Mouse (Mus musculus): ENCODE results near the gene Igf2r.

Gene Igf2r

DNA sequence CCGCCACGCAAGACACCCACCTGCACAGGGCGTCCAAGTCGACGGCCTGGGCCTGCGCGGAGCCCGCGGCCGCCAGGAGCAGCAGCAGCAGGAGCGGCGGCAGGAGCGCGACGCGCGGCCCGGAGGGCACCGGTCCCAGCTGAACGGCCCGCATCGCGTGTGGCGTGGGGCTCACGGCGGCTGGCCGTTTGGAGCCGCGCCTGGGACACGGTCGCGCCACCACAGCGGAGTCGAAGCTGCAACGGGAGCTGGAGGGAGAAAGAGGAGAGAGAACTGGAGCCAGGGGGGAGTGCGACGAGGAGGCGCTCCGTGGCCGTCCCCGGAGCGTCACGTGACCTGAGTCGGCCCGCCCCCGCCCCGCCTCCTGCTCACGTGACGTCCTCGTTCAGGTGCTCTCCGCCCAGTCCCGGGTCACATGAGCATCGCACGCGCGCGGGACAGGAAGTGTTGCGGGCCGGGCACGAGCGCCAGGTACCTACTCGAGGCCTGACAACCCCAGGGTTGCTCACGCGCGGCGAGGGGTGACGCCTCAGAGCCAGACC lies at the start of gene Igf2r:
Gene Igf2r (minus strand): TSS at position 285 of the 542 bp plus-strand sequence.
- in situ Hi-C loops (cut with MseI, MboI), result no loop called here

DNA sequence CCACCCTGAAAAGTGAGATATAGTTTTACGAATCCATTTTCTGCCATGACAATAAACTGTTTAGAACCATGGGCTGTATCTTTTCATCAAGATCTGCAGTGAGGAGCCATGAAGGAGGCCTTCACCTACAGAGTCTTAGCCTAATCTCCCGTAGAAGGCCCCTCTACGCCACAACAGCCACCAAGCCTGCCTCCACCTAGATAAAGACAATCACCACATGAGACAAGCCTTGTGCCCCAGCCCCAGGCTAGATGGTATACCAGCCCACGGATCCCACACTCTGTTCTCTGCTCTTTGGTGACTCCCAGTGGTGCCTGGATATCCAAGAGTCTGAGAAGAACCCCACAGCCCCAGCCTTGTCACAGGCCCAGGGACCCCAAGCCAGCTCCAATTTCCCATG lies 46.4 kb upstream of the Igf2r start:
- in situ Hi-C loops (cut with MseI, MboI), result loop anchor here (25.0 kb wide), 3 partner anchors 129 to 404 kb away; partner anchors contain the start of gene Slc22a1 (in 1 of the 2)

DNA sequence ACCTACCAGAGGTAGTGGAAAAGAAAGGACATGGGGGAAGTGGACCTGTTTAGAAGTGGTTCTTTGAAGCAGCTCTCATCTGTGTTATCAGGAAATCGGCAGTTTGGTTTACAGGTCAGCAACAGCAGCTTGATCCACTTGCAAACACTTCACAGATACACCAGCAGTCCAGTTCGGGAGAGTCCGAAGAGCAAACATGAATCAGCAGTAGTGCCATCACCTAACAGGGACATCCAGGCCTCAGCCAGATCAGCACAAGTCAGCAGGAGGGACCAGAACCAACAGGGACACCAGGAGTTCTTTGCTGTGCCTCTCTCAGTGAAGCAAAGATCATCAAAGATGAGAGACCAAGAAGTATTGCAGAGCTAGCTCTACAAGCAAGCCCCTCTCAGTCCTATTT lies 45.0 kb upstream of the Igf2r start:
- in situ Hi-C loops (cut with MseI, MboI), result loop anchor here (25.0 kb wide), 3 partner anchors 127 to 402 kb away; partner anchors contain the start of gene Slc22a1 (in 1 of the 2)

DNA sequence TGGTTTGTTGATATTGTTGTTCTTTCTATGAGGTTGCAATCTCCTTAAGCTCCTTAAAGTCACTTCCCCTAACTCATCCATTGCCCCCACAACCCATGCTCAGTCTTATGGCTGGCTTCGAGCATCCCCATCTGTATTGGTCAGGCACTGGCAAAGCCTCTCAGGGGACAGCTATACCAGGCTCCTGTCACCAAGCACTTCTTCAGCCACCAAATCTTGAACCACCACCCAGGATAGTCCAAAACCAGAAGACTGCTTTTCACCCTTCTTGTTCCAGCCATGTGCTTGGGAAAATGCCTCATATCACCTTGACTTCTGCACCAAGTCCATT lies 41.5 kb upstream of the Igf2r start:
- in situ Hi-C loops (cut with MseI, MboI), result loop anchor here (25.0 kb wide), 3 partner anchors 124 to 399 kb away; partner anchors contain the start of gene Slc22a1 (in 1 of the 2)

DNA sequence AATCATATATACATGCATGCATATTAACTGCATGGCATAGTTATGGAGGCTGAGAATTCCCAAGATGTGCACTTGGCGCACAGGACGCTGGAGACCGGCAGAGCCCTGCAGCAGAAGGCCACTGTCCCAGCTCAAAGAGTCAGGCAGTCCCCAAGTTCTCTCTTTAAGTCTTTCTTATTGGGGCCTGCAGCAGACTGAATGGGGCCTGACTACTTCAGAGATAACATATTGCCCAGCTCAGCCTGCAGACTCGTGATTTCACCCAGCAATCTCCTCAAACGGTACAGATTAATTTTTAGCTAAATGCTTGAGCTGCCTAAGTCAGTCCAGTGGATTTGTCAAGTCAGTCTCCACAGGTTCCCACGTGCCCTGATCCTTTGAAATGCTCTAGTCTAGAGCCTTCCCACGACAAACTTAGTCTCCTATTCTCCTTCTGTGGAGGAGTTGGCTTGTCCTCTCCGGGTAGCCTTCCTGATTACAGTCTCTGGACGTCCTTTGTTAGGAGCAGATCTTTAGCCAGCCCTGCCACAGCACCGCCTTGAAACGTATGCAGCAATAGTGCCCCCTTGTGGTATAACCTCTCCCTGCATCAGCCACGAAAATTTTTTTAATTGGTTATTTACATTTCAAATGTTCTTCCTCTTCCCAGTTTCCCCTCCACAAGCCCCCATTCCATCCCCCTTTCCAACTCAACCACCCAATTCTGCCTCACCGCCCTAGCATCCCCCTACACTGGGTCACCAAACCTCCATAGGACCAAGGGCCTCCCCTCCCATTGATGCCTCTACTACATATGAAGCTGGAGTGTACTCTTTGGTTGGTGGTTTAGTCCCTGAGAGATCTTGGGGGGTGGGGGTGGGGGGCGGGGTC lies 40.9 kb upstream of the Igf2r start:
- in situ Hi-C loops (cut with MseI, MboI), result loop anchor here (25.0 kb wide), 3 partner anchors 123 to 398 kb away; partner anchors contain the start of gene Slc22a1 (in 1 of the 2)

DNA sequence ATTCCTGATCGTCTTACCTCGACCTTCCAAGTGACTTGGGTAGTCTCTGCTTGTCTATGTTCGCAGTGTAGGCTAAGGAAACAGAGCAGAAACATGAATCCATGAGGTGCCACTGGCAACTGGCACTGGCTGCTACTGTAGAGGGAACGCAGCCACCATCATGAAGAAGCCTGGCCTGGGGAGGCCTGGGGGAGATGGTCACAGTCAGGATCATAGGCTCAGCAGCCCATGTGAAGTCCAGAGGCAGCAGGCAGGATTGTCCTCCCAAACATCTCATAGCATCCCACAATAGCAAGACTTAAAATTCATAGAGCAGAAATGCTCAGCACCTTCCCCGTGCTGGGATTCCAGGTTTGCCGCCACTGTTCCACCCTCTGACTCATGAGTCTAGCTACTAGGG lies 39.4 kb upstream of the Igf2r start:
- in situ Hi-C loops (cut with MseI, MboI), result loop anchor here (25.0 kb wide), 3 partner anchors 122 to 397 kb away; partner anchors contain the start of gene Slc22a1 (in 1 of the 2)

DNA sequence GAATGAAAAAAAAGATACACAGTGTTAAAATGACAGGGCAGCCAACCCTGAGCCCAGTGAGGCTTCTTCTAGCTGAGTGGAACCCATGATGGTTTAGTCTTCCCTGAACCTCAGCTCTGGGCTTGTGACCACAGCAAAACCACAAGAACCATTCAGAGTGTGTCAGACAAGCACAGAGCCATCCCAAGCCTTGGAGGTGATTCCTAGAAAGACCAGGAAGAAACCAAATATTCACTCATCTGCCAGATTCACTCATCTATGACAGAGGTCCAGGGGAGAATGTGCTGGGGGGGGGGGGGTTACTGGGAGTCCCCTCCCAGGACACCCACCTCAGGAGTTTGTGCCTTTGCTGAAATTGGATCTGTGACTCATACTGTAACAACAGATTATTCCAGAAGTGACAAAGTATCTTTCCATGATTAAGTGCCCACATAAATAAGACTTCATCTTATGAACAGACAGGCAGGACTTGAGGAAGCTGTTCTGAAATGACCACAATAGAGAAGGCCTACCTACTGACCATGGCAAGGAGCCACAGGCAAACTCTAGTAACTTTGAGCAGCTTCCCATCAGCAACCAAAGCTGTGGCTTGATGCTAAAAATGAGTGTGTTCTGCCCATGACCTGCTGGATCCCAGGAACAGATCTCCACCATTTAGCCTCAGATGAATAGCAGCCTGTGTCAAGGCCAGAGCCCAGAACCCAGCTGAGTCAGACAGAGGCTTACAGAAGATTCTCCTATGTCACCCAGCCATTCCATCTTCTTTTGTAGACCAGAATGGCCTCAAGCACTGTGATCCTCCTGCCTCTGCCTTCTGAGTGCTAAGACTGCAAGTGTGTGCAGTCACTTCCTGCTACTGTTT lies 35.4 kb upstream of the Igf2r start:
- in situ Hi-C loops (cut with MseI, MboI), result loop anchor here (25.0 kb wide), 3 partner anchors 118 to 393 kb away; partner anchors contain the start of gene Slc22a1 (in 1 of the 2)

DNA sequence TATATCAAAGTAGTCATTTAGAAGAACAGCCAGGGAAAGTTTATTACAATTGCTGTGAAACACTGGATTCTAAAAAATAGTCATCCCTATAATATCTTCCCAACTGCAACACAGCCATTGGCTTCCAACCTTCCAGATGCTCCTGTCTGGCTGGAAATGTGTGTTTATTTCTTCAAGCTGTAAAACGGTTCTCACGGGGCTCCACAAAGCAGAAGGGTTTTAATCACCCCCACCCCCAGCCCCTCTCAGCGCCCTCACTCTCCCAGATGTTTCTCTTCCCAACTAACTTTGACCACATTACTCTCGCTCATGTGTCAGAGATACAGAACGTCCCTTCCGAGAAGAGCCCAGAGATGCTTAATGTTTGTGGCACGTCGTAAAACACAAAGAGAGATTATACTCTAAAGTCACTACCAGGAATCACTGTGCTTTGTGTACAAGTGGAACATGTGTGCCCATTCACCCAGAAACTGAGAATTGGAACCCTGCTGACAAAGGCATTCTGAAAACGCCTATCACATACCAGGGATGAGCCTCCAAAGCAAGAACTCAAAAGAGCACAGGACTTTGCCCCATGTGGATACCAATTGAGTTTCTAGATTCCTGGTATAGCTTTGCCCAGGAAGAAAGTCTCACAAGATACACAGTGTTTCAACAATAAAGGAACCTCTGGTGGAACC lies 32.5 kb upstream of the Igf2r start:
- in situ Hi-C loops (cut with MseI, MboI), result loop anchor here (25.0 kb wide), 3 partner anchors 115 to 390 kb away; partner anchors contain the start of gene Slc22a1 (in 1 of the 2)

DNA sequence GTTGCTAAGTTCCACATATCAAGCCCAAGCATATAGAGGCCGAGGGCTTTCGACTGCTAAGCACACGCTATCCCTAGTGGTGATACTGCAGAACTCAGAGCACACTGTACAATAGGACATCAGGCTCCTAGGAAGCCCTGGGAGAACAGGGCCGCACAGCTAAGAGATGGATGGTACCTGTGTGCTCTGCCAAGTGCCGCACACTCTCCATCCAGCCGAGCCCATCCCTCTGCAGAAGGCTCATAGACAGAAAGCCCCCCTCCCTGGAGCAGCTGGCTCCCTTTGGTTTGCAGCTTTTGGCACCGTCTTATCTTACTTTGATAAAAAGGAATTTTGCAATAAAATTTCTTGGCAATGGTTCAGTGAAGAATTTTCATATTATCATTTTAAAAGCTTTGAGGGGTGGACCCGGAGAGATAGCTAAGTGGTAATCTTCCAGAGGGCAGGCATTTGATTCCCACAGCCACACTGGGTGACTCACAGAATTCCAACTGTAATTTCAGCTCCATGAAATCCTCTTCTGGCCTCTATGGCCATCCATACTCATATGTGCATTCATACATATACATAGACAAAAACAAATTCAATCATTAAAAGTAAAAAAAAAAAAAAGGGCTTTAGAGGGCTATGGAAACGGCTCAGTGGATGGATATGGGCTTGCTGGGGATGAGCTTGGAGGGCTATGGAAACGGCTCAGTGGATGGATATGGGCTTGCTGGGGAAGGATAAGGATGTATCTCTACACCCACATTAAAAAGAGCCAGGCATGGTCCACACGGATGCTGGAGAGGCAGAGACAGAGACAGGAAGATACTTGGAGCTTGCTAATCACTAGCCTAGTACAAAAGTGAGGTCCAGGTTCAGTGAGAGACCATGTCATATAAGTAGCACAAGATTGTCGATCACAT lies 30.2 kb upstream of the Igf2r start:
- in situ Hi-C loops (cut with MseI, MboI), result loop anchor here (25.0 kb wide), 3 partner anchors 112 to 387 kb away; partner anchors contain the start of gene Slc22a1 (in 1 of the 2)

DNA sequence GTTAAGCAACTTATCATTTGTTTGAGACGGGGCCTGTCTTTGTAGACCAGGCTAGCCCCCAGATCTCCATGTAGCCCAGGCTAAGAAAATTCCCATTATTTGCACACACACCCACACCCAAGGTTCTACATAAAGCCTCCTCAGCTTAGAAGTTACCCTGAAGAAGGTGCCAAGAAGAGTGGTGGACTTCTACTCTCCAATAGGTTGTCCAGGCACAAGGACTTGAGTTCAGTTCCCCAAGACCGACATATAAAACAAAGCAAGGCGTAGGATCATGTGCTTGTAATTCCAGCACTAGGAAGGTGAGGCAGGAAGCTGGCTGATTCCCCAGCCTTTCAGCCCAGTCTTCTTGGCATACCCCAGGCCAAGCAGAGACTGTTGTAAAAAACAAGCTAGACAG lies 29.1 kb upstream of the Igf2r start:
- in situ Hi-C loops (cut with MseI, MboI), result no loop called here

DNA sequence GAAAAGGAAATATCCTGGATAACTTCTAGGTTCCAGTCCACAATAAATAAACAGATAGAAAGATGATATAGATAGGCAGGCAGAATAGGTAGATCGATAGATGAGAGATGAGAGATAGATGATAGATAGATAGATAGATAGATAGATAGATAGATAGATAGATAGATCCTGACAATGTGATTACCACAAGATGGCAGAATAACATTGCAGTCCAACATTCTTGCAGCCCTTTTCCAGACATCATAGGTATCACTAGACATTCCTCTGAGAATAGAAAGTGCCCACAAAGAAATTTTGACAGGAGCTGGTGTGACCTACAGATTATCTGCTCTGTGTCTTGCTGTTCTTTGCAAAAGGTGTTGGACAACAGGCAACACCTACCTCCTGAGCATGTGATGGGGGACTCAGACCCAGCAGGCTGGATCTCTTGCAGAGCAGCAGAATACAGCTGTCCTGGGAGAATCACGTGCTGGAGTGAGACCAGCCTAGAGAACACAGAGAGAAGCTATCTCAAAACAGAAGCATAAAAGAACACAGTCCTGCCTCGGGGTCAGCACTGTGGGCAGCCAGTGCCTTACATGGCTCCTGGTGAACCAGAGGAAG lies 28.1 kb upstream of the Igf2r start:
- in situ Hi-C loops (cut with MseI, MboI), result no loop called here

DNA sequence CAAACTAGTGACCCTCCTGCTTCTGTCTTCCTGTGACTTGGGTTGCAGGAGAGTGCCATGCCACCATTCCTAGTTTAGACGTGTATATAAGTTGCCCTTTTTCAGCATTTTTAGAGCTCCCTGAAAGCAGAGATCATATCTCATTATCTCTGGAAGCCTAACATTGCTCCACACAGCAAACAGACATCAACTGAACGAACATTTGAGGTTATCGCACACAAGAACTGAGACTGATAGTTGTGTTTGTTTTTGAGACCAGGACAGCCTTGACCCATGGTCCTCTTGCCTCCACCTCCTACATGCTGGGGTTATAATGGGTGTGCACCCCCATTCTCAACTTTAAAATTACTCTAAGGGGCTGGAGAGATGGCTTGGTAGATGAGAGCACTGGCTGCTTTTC lies 27.2 kb upstream of the Igf2r start:
- in situ Hi-C loops (cut with MseI, MboI), result no loop called here

DNA sequence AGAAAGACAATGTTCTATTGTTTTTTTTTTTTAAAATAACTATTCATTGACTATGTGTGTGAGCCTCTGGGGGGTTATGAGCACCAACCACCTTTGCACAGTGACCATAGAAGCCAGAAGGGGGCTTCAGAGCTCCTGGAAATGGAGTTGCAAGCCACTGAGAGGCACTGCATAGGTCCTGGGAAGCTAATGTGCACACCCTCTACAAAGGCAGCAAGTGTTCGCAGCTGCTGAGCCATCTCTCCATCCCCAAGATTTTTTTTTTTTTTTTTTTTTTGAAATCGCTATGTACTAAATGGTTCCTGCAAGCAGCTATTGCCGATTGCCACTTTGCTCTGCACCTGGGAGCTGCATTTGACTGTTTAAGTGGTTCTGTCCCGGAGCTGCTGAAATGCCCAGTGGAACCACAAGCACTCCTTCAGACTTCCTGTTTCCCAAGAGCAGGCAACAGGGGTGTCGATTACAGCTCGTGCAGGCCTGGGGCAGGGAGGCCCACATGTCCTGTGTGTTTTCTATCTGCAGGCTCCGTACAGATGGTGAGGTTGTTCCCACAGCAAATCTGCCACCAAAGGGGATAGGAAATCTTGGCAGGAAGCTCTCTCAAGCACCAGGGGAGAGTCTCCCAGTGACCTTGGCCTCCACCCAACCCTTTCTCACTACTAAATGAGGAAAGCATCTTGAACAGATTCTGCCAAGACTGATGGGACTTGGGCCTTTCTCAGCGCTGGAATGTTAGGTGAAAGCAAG lies 24.4 kb upstream of the Igf2r start:
- in situ Hi-C loops (cut with MseI, MboI), result no loop called here

DNA sequence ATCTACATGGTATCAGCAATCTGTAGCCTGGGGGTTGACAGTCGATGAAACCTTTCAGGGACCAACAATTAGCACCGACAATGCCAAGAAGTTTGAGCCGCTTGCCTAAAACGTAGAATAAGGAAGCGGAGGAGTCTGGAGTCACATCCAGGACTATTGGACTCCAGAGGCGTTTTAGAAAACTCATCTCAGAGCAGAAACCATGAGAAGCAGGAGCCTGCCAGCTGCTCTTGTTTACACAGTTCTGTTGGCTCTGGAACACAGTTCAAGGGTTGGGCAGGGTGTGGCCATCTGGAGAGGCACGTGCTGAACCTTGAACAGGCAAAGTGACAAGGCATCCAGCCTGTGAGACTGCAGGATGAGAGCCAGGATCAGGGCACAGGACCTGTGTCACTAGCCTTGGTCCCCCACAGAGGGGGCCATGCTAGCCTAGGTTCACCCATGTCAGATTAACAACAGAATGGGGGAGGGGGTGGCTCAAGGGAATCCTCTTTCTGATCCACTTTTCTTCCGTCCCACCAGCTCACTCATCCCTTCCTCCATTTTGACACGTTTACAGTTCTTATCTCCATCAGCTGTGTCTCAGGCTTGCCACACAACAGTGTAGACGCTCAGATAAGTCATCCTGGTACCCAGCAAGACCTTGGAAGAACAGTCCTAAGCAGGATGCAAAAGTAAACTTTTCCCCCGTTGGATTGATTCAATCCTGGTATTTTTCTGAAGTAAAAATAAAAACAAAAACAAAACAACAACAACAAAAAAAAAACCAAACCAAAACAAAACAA lies 23.1 kb upstream of the Igf2r start:
- in situ Hi-C loops (cut with MseI, MboI), result no loop called here

DNA sequence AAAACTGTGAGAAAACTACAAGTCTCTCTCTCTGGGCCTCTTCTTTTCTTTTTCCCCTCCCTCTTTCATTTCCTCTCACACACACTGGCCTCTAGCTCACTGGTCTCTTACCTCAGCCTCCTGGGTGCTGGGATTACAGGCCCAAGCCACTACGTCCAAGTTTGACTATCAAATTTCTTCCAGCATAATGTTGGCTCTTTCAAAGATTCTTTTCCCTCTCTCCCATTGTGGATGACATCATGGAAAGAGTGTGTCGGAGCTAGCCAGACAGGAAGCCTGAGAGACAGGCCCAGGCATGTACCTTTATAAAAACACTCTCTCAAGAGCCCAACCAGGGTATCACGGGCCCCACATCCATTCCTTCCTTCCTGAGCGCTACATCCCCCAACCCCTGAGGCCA lies 22.0 kb upstream of the Igf2r start:
- in situ Hi-C loops (cut with MseI, MboI), result no loop called here

DNA sequence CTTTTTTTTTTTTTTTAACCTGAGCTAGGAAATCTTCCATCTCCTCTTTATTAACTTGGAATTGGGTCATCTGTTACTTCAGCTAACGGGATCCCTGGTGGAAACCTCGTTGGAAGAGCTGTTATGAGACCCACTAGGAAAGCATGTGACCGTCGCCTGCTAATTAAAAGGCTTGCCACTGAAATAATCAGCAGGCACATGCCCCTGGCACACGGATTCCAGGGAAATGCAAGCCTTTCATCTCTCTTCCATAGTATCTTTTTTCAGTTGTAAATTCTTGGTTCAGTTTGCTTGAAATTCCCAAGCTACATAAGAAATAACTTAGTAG lies 21.6 kb upstream of the Igf2r start:
- in situ Hi-C loops (cut with MseI, MboI), result no loop called here

DNA sequence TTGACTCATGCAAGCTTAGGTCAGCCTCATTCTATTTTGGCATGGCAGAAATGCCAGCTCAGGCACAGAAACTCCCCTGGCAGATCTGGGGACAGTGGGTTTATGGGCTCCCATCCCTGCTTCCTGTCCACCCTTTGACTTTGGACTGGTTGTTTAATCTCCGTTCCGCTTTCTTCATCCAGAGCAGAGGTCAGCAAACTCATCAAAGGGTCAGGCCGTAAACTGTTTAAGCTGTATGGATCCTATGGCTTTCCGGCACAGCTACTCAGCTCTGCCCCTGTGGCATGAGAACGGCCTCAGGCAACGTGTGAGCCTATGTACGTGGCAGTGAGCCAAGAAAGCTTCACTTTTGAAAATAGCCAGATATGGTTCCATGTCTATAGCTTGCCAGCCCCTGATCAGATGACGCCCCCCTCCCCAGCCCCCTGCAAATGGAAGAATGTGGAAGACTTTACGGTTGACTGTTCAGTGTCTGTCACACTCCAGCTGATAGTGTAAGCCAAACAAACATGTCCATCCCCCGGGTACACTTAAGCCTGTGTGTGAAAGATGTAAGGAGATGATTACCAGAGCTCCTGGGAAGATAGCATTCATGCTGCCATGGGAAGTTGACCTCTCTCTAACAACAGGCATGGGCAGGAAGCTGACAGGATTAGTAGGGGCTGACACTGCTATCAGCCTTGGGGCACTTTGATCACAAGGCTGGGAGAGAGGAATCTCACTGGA lies 21.1 kb upstream of the Igf2r start:
- in situ Hi-C loops (cut with MseI, MboI), result no loop called here

Measured in mouse trophoblast stem cell (cell line).